Mouse (Mus musculus) hindbrain, embryonic 10.5 days (tissue): ENCODE measurements around the gene Arhgef19. TPM values are rescaled to one million over a fixed set of nuclear protein-coding genes. Genes with fewer than 3 reads are reported as not detected.

Source experiments
- DNase-seq: peaks from one replicate; pipeline ENCODE4 v3.0.0-alpha.2; 2017; ENCODE audit warnings: low spot score
- H3K27ac ChIP-seq: fragments of 300-500 bp; sonication (generic); 2 replicates; pipeline ENCODE4 v1.5.1; 2016; ENCODE audit warnings: mild to moderate bottlenecking, moderate library complexity
- H3K27me3 ChIP-seq: fragments of 300-500 bp; sonication (generic); 2 replicates; pipeline ENCODE4 v1.6.1; 2016; ENCODE audit warnings: mild to moderate bottlenecking; ENCODE audit not compliant: poor library complexity, insufficient read depth, severe bottlenecking
- H3K36me3 ChIP-seq: fragments of 300-500 bp; sonication (generic); 2 replicates; pipeline ENCODE4 v1.6.1; 2016; ENCODE audit warnings: mild to moderate bottlenecking, moderate library complexity
- H3K4me1 ChIP-seq: fragments of 300-500 bp; sonication (generic); replicated peaks from 2 replicates; pipeline ENCODE4 v1.6.1; 2016; ENCODE audit warnings: mild to moderate bottlenecking
- H3K4me3 ChIP-seq: fragments of 300-500 bp; sonication (generic); 2 replicates; pipeline ENCODE4 v1.5.1; 2016; ENCODE audit warnings: mild to moderate bottlenecking, moderate library complexity
- H3K9me3 ChIP-seq: fragments of 300-500 bp; sonication (generic); 2 replicates; pipeline ENCODE4 v1.6.1; 2016; ENCODE audit warnings: mild to moderate bottlenecking, moderate library complexity
- WGBS: fragments of 180-500 bp; shearing (Covaris S2); methylation state at CpG from one replicate; pipeline ENCODE4 v1.1.7; 2016; 5-methylcytosine and 5-hydroxymethylcytosine counted together
- polyA plus RNA-seq: library from polyadenylated mRNA; unstranded; fragments of >200 nt; fragmentation: Nextera tagmentation; extraction: Ambion mirVana; gene quantifications from 2 replicates; pipeline ENCODE4 v1.2.1, GENCODE M21; 2016

Gene Arhgef19
- 1.7 and 4.3 TPM in 2 replicates for polyA plus RNA-seq

- H3K27ac ChIP-seq: peak within 1 kb of the TSS; percentile 68
- no peaks in the 10 kb centered on the region for H3K36me3 ChIP-seq
- 2% methylated on average over 31 of the region's 31 CpGs for WGBS
- H3K4me3 ChIP-seq: peak within 1 kb of the TSS; percentile 52
- H3K27me3 ChIP-seq: peaks cover 88% of the 10 kb centered on the region
- no peaks in the 10 kb centered on the region for H3K9me3 ChIP-seq
- peak; percentile 87 for DNase-seq
- H3K4me1 ChIP-seq: peaks cover 55% of the 10 kb centered on the region
These were observed at the start of gene Arhgef19 for GRCm38 (mm10) chr4:141239388-141240125. Gene Arhgef19 (plus strand): TSS chr4:141239499.

GRCm38 (mm10) chr4:141191294-141191693, 48.0 kb upstream of the Arhgef19 start:
- Histone ChIP-seq H3K27ac (no peak overlapping the region), H3K36me3 (peaks cover 71% of the 10 kb centered on the region), H3K4me1 (peaks cover 14% of the 10 kb centered on the region), H3K4me3 (no peak overlapping the region), H3K9me3 (no peaks in the 10 kb centered on the region), H3K27me3 (no peaks in the 10 kb centered on the region)
- no peak for DNase-seq
- WGBS: 95% methylated on average over 7 of the region's 7 CpGs

GRCm38 (mm10) chr4:141194553-141194952, 44.7 kb upstream of the Arhgef19 start:
- Histone ChIP-seq H3K36me3 (peaks cover 97% of the 10 kb centered on the region), H3K4me1 (no peaks in the 10 kb centered on the region), H3K27ac (no peak overlapping the region), H3K4me3 (no peak overlapping the region), H3K9me3 (peaks cover 3% of the 10 kb centered on the region; the same call in 1 of the 2 replicates), H3K27me3 (no peaks in the 10 kb centered on the region)
- 90% methylated on average over 6 of the region's 6 CpGs for WGBS
- no peak for DNase-seq

GRCm38 (mm10) chr4:141196981-141197685, 42.2 kb upstream of the Arhgef19 start:
- H3K36me3 ChIP-seq: peaks cover 98% of the 10 kb centered on the region

GRCm38 (mm10) chr4:141197686-141198035, 41.6 kb upstream of the Arhgef19 start:
- WGBS: 98% methylated on average over 13 of the region's 13 CpGs
- DNase-seq: no peak
- no peaks in the 10 kb centered on the region for H3K27me3 ChIP-seq
- no peak overlapping the region for H3K27ac ChIP-seq
- peaks cover 3% of the 10 kb centered on the region; the same call in 1 of the 2 replicates for H3K9me3 ChIP-seq
- H3K4me3 ChIP-seq: no peak overlapping the region
- H3K36me3 ChIP-seq: peaks cover 98% of the 10 kb centered on the region
- no peaks in the 10 kb centered on the region for H3K4me1 ChIP-seq

More at GRCm38 (mm10) chr4:141196981-141197685, 42.2 kb upstream of the Arhgef19 start:
- Histone ChIP-seq H3K4me1 (no peaks in the 10 kb centered on the region), H3K9me3 (peaks cover 3% of the 10 kb centered on the region; the same call in 1 of the 2 replicates), H3K27me3 (no peaks in the 10 kb centered on the region), H3K27ac (no peak overlapping the region), H3K4me3 (no peak overlapping the region)
- no peak for DNase-seq
- 96% methylated on average over 13 of the region's 13 CpGs for WGBS

- 81% methylated on average over 11 of the region's 11 CpGs for WGBS
- Histone ChIP-seq H3K4me3 (no peak overlapping the region), H3K27ac (no peak overlapping the region), H3K9me3 (peaks cover 3% of the 10 kb centered on the region; the same call in 1 of the 2 replicates), H3K4me1 (no peaks in the 10 kb centered on the region), H3K27me3 (no peaks in the 10 kb centered on the region), H3K36me3 (peaks cover 94% of the 10 kb centered on the region)
- no peak for DNase-seq
These were observed 38.4 kb upstream of the Arhgef19 start for GRCm38 (mm10) chr4:141200906-141201305.

GRCm38 (mm10) chr4:141202192-141202591, 37.1 kb upstream of the Arhgef19 start:
- Histone ChIP-seq H3K4me3 (no peak overlapping the region), H3K9me3 (peaks cover 4% of the 10 kb centered on the region; the same call in 1 of the 2 replicates), H3K27me3 (no peaks in the 10 kb centered on the region), H3K36me3 (peaks cover 89% of the 10 kb centered on the region), H3K27ac (no peak overlapping the region), H3K4me1 (no peaks in the 10 kb centered on the region)
- WGBS: 93% methylated on average over 6 of the region's 6 CpGs
- DNase-seq: no peak

GRCm38 (mm10) chr4:141204580-141205061, 34.7 kb upstream of the Arhgef19 start:
- no peak for DNase-seq
- Histone ChIP-seq H3K4me1 (no peaks in the 10 kb centered on the region), H3K9me3 (0 out of 2 replicates have a peak, but pooled peaks cover 4% of the 10 kb centered on the region), H3K4me3 (no peak overlapping the region), H3K36me3 (peaks cover 67% of the 10 kb centered on the region), H3K27me3 (no peaks in the 10 kb centered on the region), H3K27ac (no peak overlapping the region)
- 72% methylated on average over 4 of the region's 4 CpGs for WGBS

- Histone ChIP-seq H3K9me3 (0 out of 2 replicates have a peak, but pooled peaks cover 8% of the 10 kb centered on the region), H3K27ac (no peak overlapping the region), H3K4me1 (peaks cover 4% of the 10 kb centered on the region; the same call in 1 of the 2 replicates), H3K27me3 (no peaks in the 10 kb centered on the region), H3K36me3 (peaks cover 42% of the 10 kb centered on the region), H3K4me3 (no peak overlapping the region)
- WGBS: 94% methylated on average over 5 of the region's 5 CpGs
- no peak for DNase-seq
These were observed 32.2 kb upstream of the Arhgef19 start for GRCm38 (mm10) chr4:141207081-141207480.

GRCm38 (mm10) chr4:141210524-141211219, 28.6 kb upstream of the Arhgef19 start:
- no peak for DNase-seq

GRCm38 (mm10) chr4:141211646-141212045, 27.7 kb upstream of the Arhgef19 start:
- H3K27ac ChIP-seq: no peak overlapping the region
- no peaks in the 10 kb centered on the region for H3K27me3 ChIP-seq
- 0 out of 2 replicates have a peak, but pooled peaks cover 8% of the 10 kb centered on the region for H3K9me3 ChIP-seq
- peaks cover 24% of the 10 kb centered on the region for H3K4me1 ChIP-seq
- no peak overlapping the region for H3K4me3 ChIP-seq
- 94% methylated on average over 4 of the region's 4 CpGs for WGBS
- H3K36me3 ChIP-seq: peaks cover 8% of the 10 kb centered on the region
- no peak for DNase-seq

More at GRCm38 (mm10) chr4:141210524-141211219, 28.6 kb upstream of the Arhgef19 start:
- WGBS: 71% methylated on average over 14 of the region's 14 CpGs
- Histone ChIP-seq H3K36me3 (peaks cover 10% of the 10 kb centered on the region), H3K4me3 (peak overlapping the region; percentile 36), H3K4me1 (peaks cover 24% of the 10 kb centered on the region), H3K27me3 (no peaks in the 10 kb centered on the region), H3K9me3 (0 out of 2 replicates have a peak, but pooled peaks cover 8% of the 10 kb centered on the region), H3K27ac (peak overlapping the region; percentile 63)

GRCm38 (mm10) chr4:141212892-141213291, 26.4 kb upstream of the Arhgef19 start:
- no peak for DNase-seq
- Histone ChIP-seq H3K27ac (peak overlapping the region; percentile 86), H3K36me3 (peaks cover 3% of the 10 kb centered on the region; the same call in 1 of the 2 replicates), H3K4me1 (peaks cover 24% of the 10 kb centered on the region), H3K9me3 (0 out of 2 replicates have a peak, but pooled peaks cover 4% of the 10 kb centered on the region), H3K4me3 (0 out of 2 replicates have a peak overlapping the region, but pooled peaks have one; percentile 56), H3K27me3 (no peaks in the 10 kb centered on the region)
- 82% methylated on average over 9 of the region's 9 CpGs for WGBS
